Mouse (Mus musculus): Measurements from ENCODE around the gene Gm20538. TPM values are rescaled to one million over a fixed set of nuclear protein-coding genes. Genes with fewer than 3 reads are reported as not detected.

Gene Gm20538
- polyA plus RNA-seq, 1 experiment from 2014 or later, result not detected

DNA sequence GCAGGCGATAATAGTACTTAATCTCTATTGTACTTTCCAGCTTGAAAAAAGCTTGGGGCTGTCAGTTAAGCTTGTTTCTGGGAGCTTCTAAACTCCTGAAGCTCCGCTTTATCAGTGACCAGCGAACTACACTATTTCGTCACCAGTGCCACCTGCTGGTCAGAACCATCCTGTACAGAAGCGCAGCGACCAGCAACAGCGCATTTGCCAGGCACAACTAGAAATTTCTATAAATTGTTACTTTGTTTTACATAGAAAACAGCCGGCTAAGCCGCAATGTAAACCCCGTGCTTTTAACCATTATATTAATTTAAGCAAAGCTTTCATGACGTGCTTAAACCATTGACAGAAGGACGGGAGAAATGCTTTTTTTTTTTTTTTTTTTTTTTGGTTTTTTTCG is 7.9 kb downstream of the Gm20538 start:
- Histone ChIP-seq H3K9me3 (ENCODE audit: control insufficient read depth, low read length) (no peaks in the 10 kb centered on the region), H3K4me3 (ENCODE audit: low read depth, low read length) (no peak overlapping the region), H3K36me3 (ENCODE audit: control insufficient read depth, insufficient read depth, low read length) (peaks cover 3% of the 10 kb centered on the region; the same call in 1 of the 2 replicates), H3K27ac (ENCODE audit: low read depth, low read length) (no peak overlapping the region), H3K9ac (ENCODE audit: low read length) (no peak overlapping the region), H3K4me1 (ENCODE audit: control insufficient read depth, insufficient read depth, low read length) (peaks cover 3% of the 10 kb centered on the region; the same call in 1 of the 2 replicates), H3K4me2 (ENCODE audit: low read depth) (peak overlapping the region; percentile 94), H3K27me3 (ENCODE audit: control insufficient read depth, insufficient read depth, low read length) (no peaks in the 10 kb centered on the region)
- DNase-seq (ENCODE audit: low spot score) (peak; percentile 86), ATAC-seq (ENCODE audit: insufficient read depth, low FRiP score, low TSS enrichment) (no peak)
- 4% methylated on average over 13 of the region's 13 CpGs for WGBS

DNA sequence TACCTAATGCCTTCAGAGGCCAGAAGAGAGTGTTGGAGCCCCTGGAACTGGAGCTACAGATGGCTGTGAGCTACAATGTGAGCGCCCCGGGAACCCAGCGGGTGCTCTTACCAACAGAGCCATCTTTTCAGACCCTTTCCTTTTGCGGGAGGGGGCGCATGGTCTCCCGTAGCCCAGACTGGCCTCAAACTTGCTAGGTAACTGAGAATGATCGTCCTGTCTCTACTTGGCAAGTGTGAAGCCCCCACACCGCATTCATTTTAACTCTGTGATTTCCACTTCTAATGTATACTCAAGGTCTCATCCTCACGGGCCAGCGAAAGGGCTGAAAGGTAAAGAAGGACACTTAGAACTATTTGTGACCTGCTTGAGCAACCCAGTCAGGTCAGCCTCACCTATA is 8.3 kb downstream of the Gm20538 start:
- 58% methylated on average over 10 of the region's 10 CpGs for WGBS
- H3K4me3 ChIP-seq (ENCODE audit: low read depth, low read length), result no peak overlapping the region
- H3K4me2 ChIP-seq (ENCODE audit: low read depth), result no peak overlapping the region
- H3K4me1 ChIP-seq (ENCODE audit: control insufficient read depth, insufficient read depth, low read length), result peaks cover 3% of the 10 kb centered on the region; the same call in 1 of the 2 replicates
- H3K9ac ChIP-seq (ENCODE audit: low read length), result no peak overlapping the region
- ATAC-seq (ENCODE audit: insufficient read depth, low FRiP score, low TSS enrichment) (no peak), DNase-seq (ENCODE audit: low spot score) (no peak)
- H3K27me3 ChIP-seq (ENCODE audit: control insufficient read depth, insufficient read depth, low read length), result no peaks in the 10 kb centered on the region
- H3K36me3 ChIP-seq (ENCODE audit: control insufficient read depth, insufficient read depth, low read length), result peaks cover 3% of the 10 kb centered on the region; the same call in 1 of the 2 replicates
- no peaks in the 10 kb centered on the region for H3K9me3 ChIP-seq (ENCODE audit: control insufficient read depth, low read length)
- H3K27ac ChIP-seq (ENCODE audit: low read depth, low read length), result no peak overlapping the region

DNA sequence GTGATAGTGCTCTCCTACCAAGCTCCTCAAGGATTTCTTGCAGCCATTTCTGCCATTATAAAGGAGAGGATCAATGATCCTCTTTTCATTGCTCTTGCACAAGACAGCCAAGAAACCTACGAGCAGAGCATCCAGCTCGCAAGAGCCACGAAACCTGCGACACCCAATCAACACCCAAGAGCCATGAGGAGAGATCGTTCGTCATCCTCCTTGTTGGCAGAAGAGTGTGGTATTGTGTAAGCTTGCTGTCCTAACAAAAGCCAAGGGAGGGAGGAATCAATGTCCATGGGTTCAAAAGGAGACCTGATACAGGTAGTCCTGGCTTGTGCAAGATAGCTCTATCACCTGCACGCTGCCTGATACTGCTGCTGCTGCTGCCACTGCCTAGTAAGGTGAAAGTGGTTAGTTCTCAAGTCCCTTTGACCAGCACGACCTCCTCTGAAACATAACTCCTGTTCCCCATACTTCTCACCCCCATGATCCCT is 9.9 kb downstream of the Gm20538 start:
- Histone ChIP-seq H3K36me3 (ENCODE audit: control insufficient read depth, insufficient read depth, low read length) (no peaks in the 10 kb centered on the region), H3K4me1 (ENCODE audit: control insufficient read depth, insufficient read depth, low read length) (peaks cover 3% of the 10 kb centered on the region; the same call in 1 of the 2 replicates), H3K9me3 (ENCODE audit: control insufficient read depth, low read length) (no peaks in the 10 kb centered on the region), H3K9ac (ENCODE audit: low read length) (no peak overlapping the region), H3K4me2 (ENCODE audit: low read depth) (no peak overlapping the region), H3K4me3 (ENCODE audit: low read depth, low read length) (no peak overlapping the region), H3K27me3 (ENCODE audit: control insufficient read depth, insufficient read depth, low read length) (no peaks in the 10 kb centered on the region), H3K27ac (ENCODE audit: low read depth, low read length) (no peak overlapping the region)
- no peak for ATAC-seq (ENCODE audit: insufficient read depth, low FRiP score, low TSS enrichment)
- 95% methylated on average over 8 of the region's 8 CpGs for WGBS
- DNase-seq (ENCODE audit: low spot score), result no peak

DNA sequence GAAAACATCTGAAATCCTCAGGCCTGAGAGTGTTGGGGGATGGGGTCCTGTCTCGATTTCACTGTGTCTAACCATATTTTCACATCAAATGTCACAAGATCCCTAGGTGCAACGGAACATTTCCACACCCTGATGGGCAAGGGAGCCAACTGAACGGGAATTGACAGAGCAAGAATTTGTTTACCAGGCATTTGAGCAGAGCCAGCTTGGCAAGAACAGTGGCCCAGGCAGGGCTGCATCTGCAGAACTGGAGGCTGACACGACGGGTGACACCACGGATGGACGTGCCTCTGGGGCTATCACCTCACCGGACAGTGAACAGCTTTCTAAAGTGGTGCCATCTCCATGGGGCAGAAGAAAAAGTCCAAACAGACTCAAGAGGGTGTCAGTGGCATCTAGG is 15.2 kb downstream of the Gm20538 start:
- H3K27ac ChIP-seq (ENCODE audit: low read depth, low read length), result no peak overlapping the region
- H3K9ac ChIP-seq (ENCODE audit: low read length), result no peak overlapping the region
- no peaks in the 10 kb centered on the region for H3K36me3 ChIP-seq (ENCODE audit: control insufficient read depth, insufficient read depth, low read length)
- WGBS, result 91% methylated on average over 8 of the region's 8 CpGs
- H3K9me3 ChIP-seq (ENCODE audit: control insufficient read depth, low read length), result no peaks in the 10 kb centered on the region
- H3K4me2 ChIP-seq (ENCODE audit: low read depth), result no peak overlapping the region
- DNase-seq (ENCODE audit: low spot score) (no peak), ATAC-seq (ENCODE audit: insufficient read depth, low FRiP score, low TSS enrichment) (no peak)
- H3K4me1 ChIP-seq (ENCODE audit: control insufficient read depth, insufficient read depth, low read length), result no peaks in the 10 kb centered on the region
- H3K27me3 ChIP-seq (ENCODE audit: control insufficient read depth, insufficient read depth, low read length), result no peaks in the 10 kb centered on the region
- no peak overlapping the region for H3K4me3 ChIP-seq (ENCODE audit: low read depth, low read length)

DNA sequence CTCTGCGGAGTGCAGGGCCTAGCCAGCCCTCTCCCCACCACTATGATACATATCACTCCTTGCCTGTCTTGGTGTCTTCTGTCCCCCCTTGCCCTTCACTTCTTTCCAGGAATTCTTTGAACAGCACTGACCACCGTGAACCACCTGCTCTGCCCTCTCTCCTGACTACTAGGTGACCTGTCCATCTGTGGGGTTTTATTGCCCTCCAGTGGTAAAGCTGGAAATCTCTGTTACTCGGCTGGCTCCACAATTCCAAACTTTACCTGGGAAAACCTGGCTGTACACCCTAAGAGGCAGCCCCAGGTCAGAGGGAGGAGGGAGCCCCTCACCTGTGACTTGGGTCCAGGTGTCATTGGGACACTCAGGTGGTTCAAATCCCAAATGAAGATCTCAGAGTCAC is 17.3 kb downstream of the Gm20538 start:
- no peak overlapping the region for H3K27ac ChIP-seq (ENCODE audit: low read depth, low read length)
- no peaks in the 10 kb centered on the region for H3K36me3 ChIP-seq (ENCODE audit: control insufficient read depth, insufficient read depth, low read length)
- no peak for DNase-seq (ENCODE audit: low spot score)
- H3K9me3 ChIP-seq (ENCODE audit: control insufficient read depth, low read length), result no peaks in the 10 kb centered on the region
- ATAC-seq (ENCODE audit: insufficient read depth, low FRiP score, low TSS enrichment), result no peak
- 33% methylated on average over 3 of the region's 3 CpGs for WGBS
- H3K4me1 ChIP-seq (ENCODE audit: control insufficient read depth, insufficient read depth, low read length), result no peaks in the 10 kb centered on the region
- H3K4me2 ChIP-seq (ENCODE audit: low read depth), result no peak overlapping the region
- no peak overlapping the region for H3K9ac ChIP-seq (ENCODE audit: low read length)
- no peaks in the 10 kb centered on the region for H3K27me3 ChIP-seq (ENCODE audit: control insufficient read depth, insufficient read depth, low read length)
- H3K4me3 ChIP-seq (ENCODE audit: low read depth, low read length), result no peak overlapping the region

DNA sequence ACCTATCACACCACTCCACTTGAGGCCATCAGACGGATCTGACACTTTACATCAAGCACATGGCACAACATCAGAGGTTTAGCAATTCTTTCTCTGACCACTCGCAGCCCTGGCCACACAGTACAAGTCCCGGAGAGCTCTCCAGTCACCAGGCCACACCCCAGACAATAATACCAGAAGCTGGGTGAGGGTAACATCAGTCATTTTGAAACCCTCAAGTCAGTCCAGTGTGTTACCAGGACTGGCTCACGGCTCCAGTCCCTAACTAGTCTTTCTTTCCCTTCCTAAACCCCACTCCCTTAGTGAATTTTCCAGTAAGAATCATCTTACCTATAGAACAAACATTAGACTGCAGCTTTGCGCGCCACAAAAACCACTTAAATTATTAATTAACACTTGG is 22.6 kb downstream of the Gm20538 start:
- H3K36me3 ChIP-seq (ENCODE audit: control insufficient read depth, insufficient read depth, low read length), result no peaks in the 10 kb centered on the region
- ATAC-seq (ENCODE audit: insufficient read depth, low FRiP score, low TSS enrichment) (no peak), DNase-seq (ENCODE audit: low spot score) (no peak)
- no peak overlapping the region for H3K4me3 ChIP-seq (ENCODE audit: low read depth, low read length)
- no peak overlapping the region for H3K9ac ChIP-seq (ENCODE audit: low read length)
- H3K4me2 ChIP-seq (ENCODE audit: low read depth), result no peak overlapping the region
- 89% methylated on average over 6 of the region's 6 CpGs for WGBS
- no peaks in the 10 kb centered on the region for H3K4me1 ChIP-seq (ENCODE audit: control insufficient read depth, insufficient read depth, low read length)
- no peaks in the 10 kb centered on the region for H3K9me3 ChIP-seq (ENCODE audit: control insufficient read depth, low read length)
- no peak overlapping the region for H3K27ac ChIP-seq (ENCODE audit: low read depth, low read length)
- no peaks in the 10 kb centered on the region for H3K27me3 ChIP-seq (ENCODE audit: control insufficient read depth, insufficient read depth, low read length)

DNA sequence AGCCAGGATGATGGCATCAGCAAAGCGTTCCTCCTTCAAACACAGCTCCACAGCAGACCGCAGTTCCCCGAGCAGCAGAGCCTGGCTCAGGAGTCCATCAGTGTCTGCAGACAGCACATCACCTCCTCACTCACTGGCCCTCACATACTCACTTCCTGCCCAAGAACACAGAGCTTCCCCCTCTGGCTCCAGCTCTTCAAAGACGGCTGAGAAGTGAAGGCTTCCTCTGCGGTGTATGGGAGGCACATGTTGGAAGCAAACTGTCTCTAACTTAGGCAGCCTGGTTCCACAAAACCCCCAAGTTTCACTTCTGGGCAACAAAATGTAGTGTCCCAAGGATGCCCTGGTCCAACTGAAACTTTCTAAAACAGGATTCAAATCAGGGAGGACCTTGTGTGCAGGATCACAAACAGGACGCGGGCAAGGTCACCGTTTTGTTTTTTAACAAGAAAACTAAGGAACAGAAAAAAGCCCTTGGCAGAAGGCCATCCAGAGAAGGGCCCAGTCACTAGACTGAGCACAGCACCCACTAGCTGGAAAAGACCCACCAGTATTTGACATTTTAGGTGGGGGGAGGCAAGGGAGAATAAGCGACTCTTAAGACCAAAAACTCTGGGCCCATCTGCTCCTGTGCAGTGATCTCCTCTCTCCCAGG is 27.0 kb downstream of the Gm20538 start:
- no peaks in the 10 kb centered on the region for H3K27me3 ChIP-seq (ENCODE audit: control insufficient read depth, insufficient read depth, low read length)
- DNase-seq (ENCODE audit: low spot score), result no peak
- H3K27ac ChIP-seq (ENCODE audit: low read depth, low read length), result no peak overlapping the region
- H3K9me3 ChIP-seq (ENCODE audit: control insufficient read depth, low read length), result no peaks in the 10 kb centered on the region
- ATAC-seq (ENCODE audit: insufficient read depth, low FRiP score, low TSS enrichment), result no peak
- no peak overlapping the region for H3K9ac ChIP-seq (ENCODE audit: low read length)
- no peaks in the 10 kb centered on the region for H3K36me3 ChIP-seq (ENCODE audit: control insufficient read depth, insufficient read depth, low read length)
- WGBS, result 87% methylated on average over 9 of the region's 9 CpGs
- no peak overlapping the region for H3K4me2 ChIP-seq (ENCODE audit: low read depth)
- no peaks in the 10 kb centered on the region for H3K4me1 ChIP-seq (ENCODE audit: control insufficient read depth, insufficient read depth, low read length)
- no peak overlapping the region for H3K4me3 ChIP-seq (ENCODE audit: low read depth, low read length)

DNA sequence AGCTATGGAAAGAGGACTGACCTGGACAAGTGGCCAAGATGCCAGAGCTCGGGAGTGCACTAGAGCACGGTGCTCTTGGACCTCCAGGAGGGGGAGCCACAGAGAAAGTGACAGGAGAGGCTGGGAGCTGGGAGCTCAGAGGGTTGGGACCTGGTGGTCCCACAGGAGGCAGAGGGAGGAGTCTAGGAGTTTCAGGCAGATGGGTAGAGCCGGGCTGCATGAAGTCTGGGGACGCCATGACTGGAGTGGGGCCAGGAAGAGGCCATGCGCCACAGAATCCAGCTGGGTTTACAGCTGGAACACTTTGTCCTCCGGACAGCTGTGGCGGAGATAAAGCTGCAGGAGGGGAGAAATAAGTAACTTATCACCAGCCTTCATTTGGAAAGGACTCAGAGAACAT is 33.5 kb downstream of the Gm20538 start:
- ATAC-seq (ENCODE audit: insufficient read depth, low FRiP score, low TSS enrichment) (no peak), DNase-seq (ENCODE audit: low spot score) (peak; percentile 37)
- H3K4me1 ChIP-seq (ENCODE audit: control insufficient read depth, insufficient read depth, low read length), result peaks cover 14% of the 10 kb centered on the region
- H3K4me2 ChIP-seq (ENCODE audit: low read depth), result no peak overlapping the region
- H3K4me3 ChIP-seq (ENCODE audit: low read depth, low read length), result no peak overlapping the region
- no peak overlapping the region for H3K27ac ChIP-seq (ENCODE audit: low read depth, low read length)
- 14% methylated on average over 7 of the region's 7 CpGs for WGBS
- H3K27me3 ChIP-seq (ENCODE audit: control insufficient read depth, insufficient read depth, low read length), result peaks cover 5% of the 10 kb centered on the region; the same call in 1 of the 2 replicates
- no peaks in the 10 kb centered on the region for H3K9me3 ChIP-seq (ENCODE audit: control insufficient read depth, low read length)
- H3K36me3 ChIP-seq (ENCODE audit: control insufficient read depth, insufficient read depth, low read length), result no peaks in the 10 kb centered on the region
- H3K9ac ChIP-seq (ENCODE audit: low read length), result no peak overlapping the region

DNA sequence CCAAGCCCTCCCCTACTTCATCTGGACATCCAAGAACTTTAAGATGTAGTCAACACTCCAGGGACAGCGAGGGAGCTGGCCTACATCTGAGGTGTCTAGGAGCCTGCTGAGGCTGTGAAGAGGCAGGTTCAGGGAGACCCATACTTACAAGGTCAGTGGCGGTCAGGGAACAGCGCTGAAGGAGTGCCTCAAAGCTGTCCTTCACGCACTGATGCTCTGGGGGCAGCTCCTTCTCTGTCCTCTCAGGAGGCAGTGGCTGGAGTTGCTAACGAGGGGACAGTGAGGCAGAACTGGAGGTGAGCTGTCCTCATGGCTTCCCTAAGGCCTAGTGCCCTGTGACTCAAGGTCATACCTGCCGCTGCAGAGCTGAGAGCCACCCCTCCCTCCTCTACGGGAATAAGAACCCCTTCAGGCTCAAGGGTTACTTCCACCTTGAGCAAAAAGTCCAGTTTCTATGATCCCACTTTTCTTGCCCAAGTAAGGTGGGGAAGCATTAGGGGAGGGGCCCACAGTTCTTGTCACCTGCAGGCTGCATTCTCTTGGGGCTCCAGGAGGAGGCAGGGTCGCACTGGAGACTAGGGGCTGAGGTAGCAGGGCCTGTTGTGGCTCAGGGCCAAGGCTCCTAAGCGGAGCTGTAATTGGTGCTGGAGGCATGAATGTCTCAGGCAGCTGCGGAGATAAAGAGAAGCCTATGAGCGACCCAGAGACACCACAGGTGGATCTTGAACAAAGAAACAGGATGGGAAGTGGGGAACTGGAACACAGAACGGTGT is 34.4 kb downstream of the Gm20538 start:
- Histone ChIP-seq H3K27me3 (ENCODE audit: control insufficient read depth, insufficient read depth, low read length) (peaks cover 11% of the 10 kb centered on the region), H3K9ac (ENCODE audit: low read length) (no peak overlapping the region), H3K4me1 (ENCODE audit: control insufficient read depth, insufficient read depth, low read length) (peaks cover 15% of the 10 kb centered on the region), H3K9me3 (ENCODE audit: control insufficient read depth, low read length) (no peaks in the 10 kb centered on the region), H3K27ac (ENCODE audit: low read depth, low read length) (no peak overlapping the region), H3K4me3 (ENCODE audit: low read depth, low read length) (no peak overlapping the region), H3K36me3 (ENCODE audit: control insufficient read depth, insufficient read depth, low read length) (no peaks in the 10 kb centered on the region), H3K4me2 (ENCODE audit: low read depth) (no peak overlapping the region)
- DNase-seq (ENCODE audit: low spot score) (no peak), ATAC-seq (ENCODE audit: insufficient read depth, low FRiP score, low TSS enrichment) (no peak)
- WGBS, result 56% methylated on average over 12 of the region's 12 CpGs

Measured in neural tube, embryonic 11.5 days (tissue).